Mouse (Mus musculus) stomach, embryonic 16.5 days (tissue): Measurements from ENCODE around the gene Tmem131l. TPM values are rescaled to one million over a fixed set of nuclear protein-coding genes. Genes with fewer than 3 reads are reported as not detected.

Experiments used
- ATAC-seq: fragments of 200-750 bp; cut with Nextera tagmentation; 2 replicates; pipeline ENCODE4 v1.8.0; 2017; ENCODE audit warnings: moderate number of reproducible peaks, moderate TSS enrichment; ENCODE audit not compliant: insufficient read depth, low FRiP score
- H3K27ac ChIP-seq: fragments of 300-500 bp; sonication (generic); 2 replicates; pipeline ENCODE4 v1.5.1; 2014; ENCODE audit warnings: low read length
- H3K27me3 ChIP-seq: fragments of 300-500 bp; sonication (generic); 2 replicates; pipeline ENCODE4 v1.6.1; 2014; ENCODE audit warnings: low read length, control low read depth, mixed read lengths; ENCODE audit not compliant: control insufficient read depth, insufficient read depth
- H3K36me3 ChIP-seq: fragments of 300-500 bp; sonication (generic); 2 replicates; pipeline ENCODE4 v1.6.1; 2014; ENCODE audit warnings: low read length; ENCODE audit not compliant: control insufficient read depth, insufficient read depth
- H3K4me1 ChIP-seq: fragments of 300-500 bp; sonication (generic); 2 replicates; pipeline ENCODE4 v1.6.1; 2014; ENCODE audit warnings: low read length, control low read depth, mixed read lengths; ENCODE audit not compliant: control insufficient read depth, insufficient read depth
- H3K4me2 ChIP-seq: fragments of 300-500 bp; sonication (generic); 2 replicates; pipeline ENCODE4 v1.6.1; 2014; ENCODE audit warnings: low read depth, low read length, mixed read lengths
- H3K4me3 ChIP-seq: fragments of 300-500 bp; sonication (generic); replicated peaks from 2 replicates; pipeline ENCODE4 v1.5.1; 2014; ENCODE audit warnings: mild to moderate bottlenecking, low read length
- H3K9ac ChIP-seq: fragments of 300-500 bp; sonication (generic); 2 replicates; pipeline ENCODE4 v1.6.1; 2014; ENCODE audit warnings: low read length
- H3K9me3 ChIP-seq: fragments of 300-500 bp; sonication (generic); replicated peaks from 2 replicates; pipeline ENCODE4 v1.6.1; 2016; ENCODE audit warnings: low read length, control low read depth; ENCODE audit not compliant: control insufficient read depth
- WGBS: fragments of 180-500 bp; shearing (Covaris S2); extraction: QIAGEN DNeasy Blood & Tissue Kit; methylation state at CpG from one replicate; pipeline ENCODE4 v1.1.7; 2014; 5-methylcytosine and 5-hydroxymethylcytosine counted together
- polyA plus RNA-seq: library from polyadenylated mRNA; unstranded; fragments of >200 nt; fragmentation: Nextera tagmentation; extraction: Ambion mirVana; gene quantifications from 2 replicates; pipeline ENCODE4 v1.2.1, GENCODE M21; 2015

Tmem131l gene
- polyA plus RNA-seq, 1 experiment from 2014 or later, result 41.7 TPM

- H3K36me3 ChIP-seq, result peaks cover 9% of the 10 kb centered on the region; the same call in 1 of the 2 replicates
- peaks cover 4% of the 10 kb centered on the region; the same call in 1 of the 2 replicates for H3K4me1 ChIP-seq
- H3K4me3 ChIP-seq, result no peak overlapping the region
- H3K9me3 ChIP-seq, result no peaks in the 10 kb centered on the region
- no peak overlapping the region for H3K27ac ChIP-seq
- WGBS, result 68% methylated on average over 3 of the region's 3 CpGs
- ATAC-seq, result no peak
- no peak overlapping the region for H3K4me2 ChIP-seq
- no peaks in the 10 kb centered on the region for H3K27me3 ChIP-seq
- no peak overlapping the region for H3K9ac ChIP-seq
Measured at GRCm38 (mm10) chr3:83962571-83962970, 77.4 kb downstream of the Tmem131l start.

GRCm38 (mm10) chr3:83962076-83962475, 77.9 kb downstream of the Tmem131l start:
- no peak overlapping the region for H3K4me2 ChIP-seq
- no peaks in the 10 kb centered on the region for H3K27me3 ChIP-seq
- H3K9me3 ChIP-seq, result no peaks in the 10 kb centered on the region
- ATAC-seq, result no peak
- H3K9ac ChIP-seq, result no peak overlapping the region
- WGBS, result 85% methylated on average over 7 of the region's 7 CpGs
- H3K4me3 ChIP-seq, result no peak overlapping the region
- H3K27ac ChIP-seq, result no peak overlapping the region
- H3K4me1 ChIP-seq, result peaks cover 4% of the 10 kb centered on the region; the same call in 1 of the 2 replicates
- H3K36me3 ChIP-seq, result peaks cover 14% of the 10 kb centered on the region

- Histone ChIP-seq H3K4me2 (no peak overlapping the region), H3K4me1 (peaks cover 4% of the 10 kb centered on the region; the same call in 1 of the 2 replicates), H3K36me3 (peaks cover 15% of the 10 kb centered on the region), H3K9me3 (no peaks in the 10 kb centered on the region), H3K9ac (no peak overlapping the region), H3K4me3 (no peak overlapping the region), H3K27me3 (no peaks in the 10 kb centered on the region), H3K27ac (no peak overlapping the region)
- ATAC-seq, result no peak
- 91% methylated on average over 7 of the region's 7 CpGs for WGBS
Measured at GRCm38 (mm10) chr3:83958951-83959681, 80.9 kb downstream of the Tmem131l start.

- WGBS, result 67% methylated on average over 8 of the region's 8 CpGs
- no peaks in the 10 kb centered on the region for H3K27me3 ChIP-seq
Measured at GRCm38 (mm10) chr3:83953879-83954278, 86.1 kb downstream of the Tmem131l start.

GRCm38 (mm10) chr3:83948801-83949200, 91.2 kb downstream of the Tmem131l start:
- no peak for ATAC-seq
- H3K9me3 ChIP-seq, result no peaks in the 10 kb centered on the region
- H3K4me3 ChIP-seq, result no peak overlapping the region
- H3K9ac ChIP-seq, result no peak overlapping the region
- 56% methylated on average over 4 of the region's 4 CpGs for WGBS
- H3K4me1 ChIP-seq, result peaks cover 6% of the 10 kb centered on the region; the same call in 1 of the 2 replicates
- no peaks in the 10 kb centered on the region for H3K36me3 ChIP-seq
- H3K27ac ChIP-seq, result no peak overlapping the region
- H3K27me3 ChIP-seq, result no peaks in the 10 kb centered on the region
- H3K4me2 ChIP-seq, result no peak overlapping the region

More at GRCm38 (mm10) chr3:83953879-83954278, 86.1 kb downstream of the Tmem131l start:
- H3K4me3 ChIP-seq, result no peak overlapping the region
- no peak overlapping the region for H3K9ac ChIP-seq
- H3K4me1 ChIP-seq, result peaks cover 2% of the 10 kb centered on the region; the same call in 1 of the 2 replicates
- H3K36me3 ChIP-seq, result peaks cover 15% of the 10 kb centered on the region
- no peaks in the 10 kb centered on the region for H3K9me3 ChIP-seq
- H3K4me2 ChIP-seq, result no peak overlapping the region
- ATAC-seq, result no peak
- H3K27ac ChIP-seq, result no peak overlapping the region

GRCm38 (mm10) chr3:83947476-83948245, 92.3 kb downstream of the Tmem131l start:
- WGBS, result 66% methylated on average over 8 of the region's 8 CpGs
- ATAC-seq, result no peak

GRCm38 (mm10) chr3:83946848-83947247, 93.1 kb downstream of the Tmem131l start:
- no peaks in the 10 kb centered on the region for H3K27me3 ChIP-seq
- H3K9me3 ChIP-seq, result no peaks in the 10 kb centered on the region
- ATAC-seq, result no peak
- 48% methylated on average over 1 of the region's 1 CpGs for WGBS
- H3K36me3 ChIP-seq, result no peaks in the 10 kb centered on the region
- peaks cover 6% of the 10 kb centered on the region; the same call in 1 of the 2 replicates for H3K4me1 ChIP-seq
- no peak overlapping the region for H3K4me3 ChIP-seq
- H3K27ac ChIP-seq, result no peak overlapping the region
- no peak overlapping the region for H3K9ac ChIP-seq
- H3K4me2 ChIP-seq, result no peak overlapping the region

More at GRCm38 (mm10) chr3:83947476-83948245, 92.3 kb downstream of the Tmem131l start:
- H3K27me3 ChIP-seq, result no peaks in the 10 kb centered on the region
- no peak overlapping the region for H3K9ac ChIP-seq
- no peak overlapping the region for H3K4me2 ChIP-seq
- H3K4me3 ChIP-seq, result no peak overlapping the region
- no peaks in the 10 kb centered on the region for H3K9me3 ChIP-seq
- peaks cover 6% of the 10 kb centered on the region; the same call in 1 of the 2 replicates for H3K4me1 ChIP-seq
- H3K36me3 ChIP-seq, result no peaks in the 10 kb centered on the region
- no peak overlapping the region for H3K27ac ChIP-seq

- ATAC-seq, result no peak
- peaks cover 4% of the 10 kb centered on the region; the same call in 1 of the 2 replicates for H3K36me3 ChIP-seq
- no peak overlapping the region for H3K9ac ChIP-seq
- no peaks in the 10 kb centered on the region for H3K27me3 ChIP-seq
- H3K27ac ChIP-seq, result no peak overlapping the region
- H3K4me2 ChIP-seq, result no peak overlapping the region
- H3K4me3 ChIP-seq, result no peak overlapping the region
- 85% methylated on average over 2 of the region's 2 CpGs for whole genome bisulfite sequencing
- no peaks in the 10 kb centered on the region for H3K9me3 ChIP-seq
- peaks cover 2% of the 10 kb centered on the region; the same call in 1 of the 2 replicates for H3K4me1 ChIP-seq
Measured at GRCm38 (mm10) chr3:83943691-83944090, 96.3 kb downstream of the Tmem131l start.

- Histone ChIP-seq H3K4me1 (0 out of 2 replicates have a peak, but pooled peaks cover 3% of the 10 kb centered on the region), H3K4me2 (no peak overlapping the region), H3K9me3 (no peaks in the 10 kb centered on the region), H3K36me3 (peaks cover 4% of the 10 kb centered on the region; the same call in 1 of the 2 replicates), H3K27me3 (no peaks in the 10 kb centered on the region), H3K4me3 (no peak overlapping the region), H3K27ac (0 out of 2 replicates have a peak overlapping the region, but pooled peaks have one; percentile 46), H3K9ac (no peak overlapping the region)
- 83% methylated on average over 4 of the region's 4 CpGs for WGBS
- no peak for ATAC-seq
Measured at GRCm38 (mm10) chr3:83943212-83943611, 96.8 kb downstream of the Tmem131l start.
